Mouse (Mus musculus): ENCODE data around the gene Pih1d1.
A peak's percentile ranks its signal among the peaks of the same experiment; 100 is the strongest.
"Not testable (repeated sequence)": the region's sequence is repeated elsewhere in the genome, so short reads cannot be mapped to it uniquely, and the experiment has no call there.

Gene Pih1d1

DNA sequence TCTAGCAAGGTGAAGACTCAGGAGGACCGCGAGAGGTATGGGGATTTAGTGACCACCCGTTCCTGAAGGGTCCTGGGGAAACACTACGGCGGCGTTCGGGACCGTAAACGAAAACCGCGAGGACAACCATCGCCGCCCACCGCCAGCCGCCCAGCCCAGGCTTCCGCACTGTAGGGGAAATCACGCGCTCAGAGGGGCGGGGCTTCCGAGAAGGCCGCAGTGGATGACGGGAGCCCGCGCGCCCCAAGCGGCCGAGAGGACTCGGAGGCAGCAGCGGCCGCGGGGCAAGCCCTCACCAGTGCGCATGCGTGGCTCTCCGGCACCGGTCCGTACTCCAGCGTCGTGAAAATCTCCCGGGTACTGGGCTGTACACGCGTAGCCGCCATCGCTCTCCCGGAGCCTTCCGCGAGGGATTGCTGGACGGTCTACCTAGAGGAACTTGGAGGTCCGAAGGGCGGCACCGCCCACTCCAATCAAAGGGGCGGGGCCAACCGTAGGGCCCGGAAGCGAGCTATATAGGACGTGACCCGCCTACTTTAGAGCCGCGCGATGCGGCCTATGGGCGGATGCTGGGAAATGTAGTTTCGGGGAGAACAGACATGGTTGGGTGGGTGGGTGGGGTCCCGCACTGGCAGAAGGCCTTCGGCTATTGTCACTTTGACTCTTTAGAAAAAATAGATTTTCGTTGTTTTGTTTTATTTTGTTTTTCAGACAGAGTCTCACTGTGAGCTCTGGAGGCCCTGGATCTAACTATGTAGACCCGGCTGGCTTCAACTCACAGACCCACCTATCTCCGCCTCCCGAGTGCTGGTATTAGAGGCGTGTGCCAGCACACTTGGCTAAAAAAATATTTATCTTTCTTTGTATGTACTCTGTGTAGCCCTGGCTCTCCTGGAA lies at the start of gene Pih1d1, which contains the start of gene Aldh16a1:
Gene Pih1d1 (plus strand): TSS at position 208 of the 897 bp plus-strand sequence.
Gene Aldh16a1 (minus strand): TSS at position 489 of the 897 bp plus-strand sequence.
- peak; percentile 93 for DNase-seq (ENCODE audit: low read depth, low spot score)

DNA sequence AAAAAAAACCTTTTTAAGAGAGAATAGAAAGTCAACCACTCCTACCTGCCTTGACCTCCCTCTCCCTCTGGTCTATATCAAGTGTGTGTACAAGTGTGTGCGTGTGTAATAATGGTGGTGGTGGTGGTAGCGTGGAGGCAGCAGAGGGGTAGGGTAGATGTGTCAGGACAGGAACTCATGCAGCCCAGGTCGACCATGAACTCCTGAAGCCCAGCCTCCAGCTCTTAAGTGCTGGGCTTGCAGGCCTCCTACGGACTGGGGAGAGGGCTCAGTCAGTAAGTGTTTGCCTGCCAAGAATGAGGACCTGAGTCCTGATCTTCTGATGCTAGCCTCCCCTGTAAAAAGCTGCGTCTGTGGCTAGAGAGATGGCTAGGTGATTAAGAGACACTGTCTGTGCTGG lies 49.2 kb upstream of the Pih1d1 start:
- DNase-seq (ENCODE audit: low read depth, low spot score) = no peak

DNA sequence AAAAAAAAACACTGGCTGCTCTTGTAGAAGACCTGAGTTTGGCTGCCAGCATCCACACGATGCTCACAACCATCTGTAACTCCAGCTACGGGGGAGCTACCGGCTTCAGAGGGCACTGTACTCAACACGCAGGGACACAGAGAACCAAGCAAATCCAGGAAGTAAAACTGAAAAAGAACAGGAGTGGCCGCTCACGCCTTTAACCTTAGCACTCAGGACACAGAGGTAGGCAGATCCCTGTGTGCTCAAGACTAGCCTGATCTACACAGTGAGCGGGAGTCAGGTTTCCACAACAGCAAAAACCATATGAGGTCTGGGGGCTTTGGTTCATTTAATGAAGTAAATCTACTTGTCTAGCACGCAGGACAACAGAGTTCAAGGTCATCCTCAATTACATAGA lies 48.6 kb upstream of the Pih1d1 start:
- DNase-seq (ENCODE audit: low read depth, low spot score) = no peak

GRCm38 (mm10) chr7:45106441-45106840 lies 47.7 kb upstream of the Pih1d1 start:
- no peak for DNase-seq (ENCODE audit: low read depth, low spot score)

GRCm38 (mm10) chr7:45107052-45107645 lies 47.0 kb upstream of the Pih1d1 start:
- DNase-seq (ENCODE audit: low read depth, low spot score) = no peak

DNA sequence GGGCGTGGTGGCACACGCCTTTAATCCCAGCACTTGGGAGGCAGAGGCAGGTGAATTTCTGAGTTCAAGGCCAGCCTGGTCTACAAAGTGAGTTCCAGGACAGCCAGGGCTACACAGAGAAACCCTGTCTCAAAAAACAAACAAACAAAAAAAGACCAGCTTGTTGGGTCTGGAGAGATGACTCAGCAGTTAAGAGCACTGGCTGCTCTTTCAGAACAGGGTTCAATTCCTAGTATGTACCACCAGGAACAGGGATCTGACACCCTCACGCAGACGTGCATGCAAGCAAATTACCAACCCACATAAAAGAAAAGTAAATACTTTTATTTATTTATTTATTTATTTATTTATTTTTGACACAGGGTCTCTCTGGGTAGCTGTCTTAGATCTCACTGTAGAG lies 44.0 kb upstream of the Pih1d1 start:
- not testable (repeated sequence) for DNase-seq (ENCODE audit: low read depth, low spot score)

DNA sequence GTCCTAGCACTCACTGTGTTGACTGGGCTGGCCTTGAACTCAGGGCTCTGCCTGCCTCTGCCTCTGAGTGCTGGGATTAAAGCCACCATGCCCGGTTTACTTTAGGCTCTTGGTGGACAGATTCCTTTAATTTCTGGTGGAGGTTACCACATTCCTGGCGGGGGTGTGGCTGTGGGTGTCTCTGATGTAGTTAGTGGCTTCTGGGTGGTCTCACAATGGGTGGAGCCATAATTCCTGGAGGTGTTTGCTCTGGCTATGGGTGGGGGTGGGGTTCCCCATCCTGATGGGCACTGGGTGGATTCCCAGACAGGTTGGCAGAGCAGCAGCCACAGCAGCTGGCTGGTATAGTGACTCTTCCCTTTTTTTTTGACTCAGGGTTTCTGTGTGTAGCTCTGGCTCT lies 42.2 kb upstream of the Pih1d1 start:
- no peak for DNase-seq (ENCODE audit: low read depth, low spot score)

- DNase-seq (ENCODE audit: low read depth, low spot score) = no peak
Measured at GRCm38 (mm10) chr7:45112529-45112928, 41.6 kb upstream of the Pih1d1 start.

DNA sequence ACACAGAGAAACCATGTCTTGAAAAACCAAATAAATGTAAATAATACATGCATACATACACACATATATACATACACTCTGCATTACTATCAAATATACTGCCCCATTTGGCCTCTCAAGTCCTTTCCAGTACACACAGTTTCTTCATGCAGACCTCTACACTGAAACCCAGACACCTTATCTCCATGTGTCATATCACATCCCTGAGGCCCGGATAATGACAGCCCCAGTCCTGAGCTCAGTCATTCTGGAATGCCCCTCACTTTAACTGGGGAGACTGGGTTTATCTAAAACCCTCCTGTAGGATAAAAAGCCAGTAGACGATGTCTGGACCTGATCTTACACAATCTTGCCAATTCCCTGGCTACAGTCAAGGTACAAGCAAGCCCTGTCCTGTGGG lies 40.6 kb upstream of the Pih1d1 start:
- no peak for DNase-seq (ENCODE audit: low read depth, low spot score)

GRCm38 (mm10) chr7:45117566-45117965 lies 36.5 kb upstream of the Pih1d1 start:
- no peak for DNase-seq (ENCODE audit: low read depth, low spot score)

DNA sequence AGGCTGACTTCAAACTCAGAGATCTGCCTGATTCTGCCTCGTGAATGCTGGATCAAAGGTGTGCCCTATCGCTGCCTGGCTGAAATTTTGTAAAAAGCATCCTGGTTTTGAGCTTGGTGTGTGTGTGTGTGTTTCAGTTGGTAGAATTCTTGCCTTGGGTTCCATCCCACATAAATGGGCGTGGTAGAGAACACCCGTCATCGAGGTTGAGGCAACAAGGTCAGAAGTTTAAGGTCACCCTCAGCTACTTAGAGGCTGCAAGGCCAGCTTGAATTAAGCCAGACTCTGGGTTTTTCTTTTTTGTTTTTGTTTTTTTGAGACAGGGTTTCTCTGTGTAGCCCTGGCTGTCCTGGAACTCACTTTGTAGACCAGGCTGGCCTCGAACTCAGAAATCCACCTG lies 35.8 kb upstream of the Pih1d1 start:
- DNase-seq (ENCODE audit: low read depth, low spot score) = no peak

DNA sequence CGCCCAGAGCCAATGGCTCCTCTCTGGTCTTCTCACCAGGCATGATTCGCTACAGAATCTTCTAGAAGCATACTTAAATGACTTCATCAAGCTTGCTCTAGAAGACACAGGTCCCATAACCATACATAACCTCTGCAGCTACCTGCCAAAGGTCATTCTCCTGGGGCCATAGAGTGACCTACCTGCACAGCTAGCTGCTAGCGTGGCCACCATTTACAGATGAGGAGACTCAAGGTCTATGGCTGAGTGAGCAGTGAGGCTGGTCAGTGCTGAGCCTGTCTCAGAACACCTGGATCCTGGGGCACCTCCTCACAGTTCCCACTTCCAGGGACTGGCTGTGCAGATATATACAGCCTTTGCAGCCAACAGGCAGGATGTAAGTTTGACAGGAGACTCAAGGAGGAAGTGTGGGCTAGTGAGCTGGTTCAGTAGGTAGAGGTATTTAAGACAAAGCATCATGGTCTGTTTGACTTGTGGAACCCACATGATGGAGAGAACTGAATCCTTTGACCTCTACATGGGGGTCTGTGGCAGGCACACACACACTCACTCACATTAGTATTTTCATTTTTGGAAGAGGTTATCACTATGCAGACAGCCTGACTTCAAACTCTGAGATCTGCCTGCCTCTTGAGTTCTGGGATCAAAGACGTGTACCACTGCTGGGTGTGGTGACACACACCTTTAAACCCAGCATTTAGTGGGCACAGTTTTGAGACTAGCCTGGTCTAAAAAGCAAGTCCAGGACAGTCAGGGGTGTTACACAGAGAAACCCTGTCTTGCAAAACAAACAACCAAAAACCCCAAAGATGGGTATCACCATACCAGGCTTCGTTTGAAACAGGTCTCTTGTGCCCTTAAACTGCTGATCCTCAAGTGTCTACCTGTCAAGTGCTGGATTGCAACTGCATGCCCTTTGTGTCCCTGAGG lies 34.1 kb upstream of the Pih1d1 start:
- no peak for DNase-seq (ENCODE audit: low read depth, low spot score)

DNA sequence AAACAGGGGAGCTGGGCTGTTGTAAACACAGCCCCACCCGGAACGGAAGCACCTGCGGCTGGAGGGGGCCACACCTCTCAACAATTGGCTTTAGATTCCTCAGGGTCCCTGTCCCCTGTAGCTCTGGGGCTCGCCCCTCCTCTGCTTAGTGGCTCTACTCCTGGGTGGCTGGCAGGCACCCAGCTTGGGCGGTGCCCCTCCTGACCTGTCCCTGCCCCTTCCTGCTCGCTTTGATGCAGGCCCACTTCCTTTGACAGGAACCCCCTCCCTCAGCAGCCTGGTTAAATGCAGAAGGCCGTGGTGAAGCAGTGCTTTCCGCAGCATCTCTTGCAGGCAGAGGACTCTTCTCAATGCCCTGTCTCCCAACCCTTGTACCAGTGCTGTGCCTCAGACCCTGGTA lies 32.7 kb upstream of the Pih1d1 start:
- DNase-seq (ENCODE audit: low read depth, low spot score) = no peak

GRCm38 (mm10) chr7:45121966-45122365 lies 32.1 kb upstream of the Pih1d1 start:
- DNase-seq (ENCODE audit: low read depth, low spot score) = no peak

- DNase-seq (ENCODE audit: low read depth, low spot score) = no peak
Measured at GRCm38 (mm10) chr7:45122561-45123185, 31.4 kb upstream of the Pih1d1 start.

- DNase-seq (ENCODE audit: low read depth, low spot score) = no peak
Measured at GRCm38 (mm10) chr7:45123186-45123570, 30.9 kb upstream of the Pih1d1 start.

DNA sequence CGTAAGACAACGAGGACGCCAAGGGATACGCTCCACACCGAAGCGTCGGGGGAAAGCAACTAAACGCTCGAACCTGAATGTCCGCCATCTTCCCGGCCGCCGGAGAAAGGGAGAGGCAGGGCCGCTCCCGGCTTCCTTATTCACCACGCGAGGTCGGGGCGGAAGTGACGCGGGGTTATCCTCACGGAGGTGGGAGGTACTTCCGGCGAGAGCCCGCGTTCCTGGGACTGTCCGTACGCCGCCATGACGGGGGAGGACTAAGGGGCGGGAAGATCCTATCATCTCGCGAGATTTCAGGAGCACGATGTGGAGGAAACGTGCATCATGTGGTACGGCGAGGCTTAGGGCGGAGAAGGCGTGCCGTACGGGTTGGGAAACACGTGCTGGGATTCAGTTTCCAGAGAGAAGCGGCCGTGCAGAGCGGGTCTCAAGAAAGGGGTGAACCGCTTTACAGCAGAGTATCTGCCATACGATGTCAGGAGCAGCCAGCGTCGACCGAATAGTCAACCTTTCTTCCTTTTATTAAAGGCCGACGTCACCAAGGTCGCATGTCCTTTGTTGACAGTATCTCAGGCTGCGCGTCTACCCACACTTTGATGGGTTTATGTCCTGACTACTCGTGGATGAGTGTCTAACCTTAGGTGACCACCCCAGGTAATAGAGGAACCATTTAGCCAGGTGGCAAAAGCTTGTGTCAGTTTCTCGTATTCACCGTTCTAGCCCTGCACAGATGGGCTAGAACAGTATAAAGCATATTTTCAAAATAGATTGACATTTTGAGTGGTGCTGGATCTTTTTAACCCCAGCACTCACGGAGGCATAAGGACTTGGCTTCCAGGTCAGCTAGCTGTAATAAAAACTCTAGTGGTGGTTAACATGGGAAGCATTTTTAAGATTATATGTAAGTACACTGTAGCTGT lies 29.6 kb upstream of the Pih1d1 start, which contains the start of gene Rps11:
Gene Rps11 (minus strand): TSS at position 216 of the 920 bp plus-strand sequence.
- peak; percentile 99 for DNase-seq (ENCODE audit: low read depth, low spot score)

- no peak for DNase-seq (ENCODE audit: low read depth, low spot score)
Measured at GRCm38 (mm10) chr7:45125144-45125600, 28.9 kb upstream of the Pih1d1 start.

- not testable (repeated sequence) for DNase-seq (ENCODE audit: low read depth, low spot score)
Measured at GRCm38 (mm10) chr7:45125649-45126048, 28.5 kb upstream of the Pih1d1 start.

Measured in c-Kit-negative CD71-positive TER-119-positive erythroid progenitor cells, embryonic 14.5 days (primary cell).